ENCODE assay signal across 8 mouse cellular contexts in genomic region chr3:65905281-65906169, GRCm38 (mm10). TPM values are rescaled to one million over a fixed set of nuclear protein-coding genes. Genes with fewer than 3 reads are reported as not detected.
A peak's percentile ranks its signal among the peaks of the same experiment; 100 is the strongest.
DNase-seq lines count a peak whose midpoint lies in the region; ATAC-seq lines count a peak whose summit lies in the region.

No protein-coding gene starts in this region.

- DNase-seq in left cerebral cortex, postnatal 14 days (ENCODE audit: low spot score in 2 of 2): peak; percentile 31 to 39
- no peak for DNase-seq in left cerebral cortex, adult 11 months (ENCODE audit: low spot score)
- DNase-seq in heart, postnatal 10 days: peak; percentile 47 to 51
- no peak for DNase-seq in thymus, postnatal 14 days
- no peak for DNase-seq in adrenal gland, adult 18-20 months (ENCODE audit: low spot score in 2 of 2)

- ATAC-seq in embryonic facial prominence, embryonic 12.5 days (ENCODE audit: insufficient number of reproducible peaks, insufficient read depth, low FRiP score, low TSS enrichment): peak; percentile 38; the same call in 1 of the 2 replicates
- 0 out of 2 replicates have a peak, but pooled peaks have one; percentile 24 for ATAC-seq in midbrain, embryonic 13.5 days
- no peak for ATAC-seq in erythroid progenitor cell, adult 5-6 weeks (replicated peaks; ENCODE audit: low FRiP score, poor library complexity, severe bottlenecking)

- H3K27ac ChIP-seq in embryonic facial prominence, embryonic 12.5 days: peak overlapping the region; percentile 30; the same call in 1 of the 2 replicates
- H3K27ac ChIP-seq in midbrain, embryonic 13.5 days: no peak overlapping the region

- no peaks in the 10 kb centered on the region for H3K27me3 ChIP-seq in embryonic facial prominence, embryonic 12.5 days
- H3K27me3 ChIP-seq in midbrain, embryonic 13.5 days: no peaks in the 10 kb centered on the region

- no peaks in the 10 kb centered on the region for H3K9me3 ChIP-seq in embryonic facial prominence, embryonic 12.5 days
- no peaks in the 10 kb centered on the region for H3K9me3 ChIP-seq in midbrain, embryonic 13.5 days

- peaks cover 15% of the 10 kb centered on the region for H3K4me1 ChIP-seq in embryonic facial prominence, embryonic 12.5 days
- H3K4me1 ChIP-seq in midbrain, embryonic 13.5 days (replicated peaks): no peaks in the 10 kb centered on the region

- H3K36me3 ChIP-seq in embryonic facial prominence, embryonic 12.5 days: no peaks in the 10 kb centered on the region
- H3K36me3 ChIP-seq in midbrain, embryonic 13.5 days: no peaks in the 10 kb centered on the region

- 25% methylated on average over 7 of the region's 7 CpGs for WGBS in embryonic facial prominence, embryonic 12.5 days
- WGBS in midbrain, embryonic 13.5 days: 41% methylated on average over 7 of the region's 7 CpGs

- H3K4me2 ChIP-seq in embryonic facial prominence, embryonic 12.5 days (replicated peaks): no peak overlapping the region
- H3K4me2 ChIP-seq in midbrain, embryonic 13.5 days (replicated peaks): no peak overlapping the region

- intact Hi-C loops in left cerebral cortex, postnatal 14 days (cut with DNase I): no loop called here
- intact Hi-C loops in heart, postnatal 10 days (cut with DNase I): no loop called here

- no peak overlapping the region for H3K9ac ChIP-seq in embryonic facial prominence, embryonic 12.5 days
- H3K9ac ChIP-seq in midbrain, embryonic 13.5 days (replicated peaks): no peak overlapping the region

- H3K4me3 ChIP-seq in embryonic facial prominence, embryonic 12.5 days: no peak overlapping the region
- H3K4me3 ChIP-seq in midbrain, embryonic 13.5 days (replicated peaks): no peak overlapping the region

RNA-seq across cellular contexts. Expression of gene Ccnl1, which starts 52.5 kb away (rescaled TPM):
- 10 to 100 TPM; 45.7 to 50.8 TPM for total RNA-seq in left cerebral cortex, postnatal 14 days (2021)
- 128 and 129 TPM in 2 replicates for polyA plus RNA-seq in embryonic facial prominence, embryonic 12.5 days (2016; fragmentation: Nextera tagmentation; extraction: Ambion mirVana)
- 10 to 100 TPM; 33.7 to 35.8 TPM for total RNA-seq in heart, postnatal 10 days (2021)
- 87.8 and 94.2 TPM in 2 replicates for polyA plus RNA-seq in midbrain, embryonic 13.5 days (2015; fragmentation: Nextera tagmentation; extraction: Ambion mirVana)
- 158 and 173 TPM in 2 replicates for total RNA-seq in erythroid progenitor cell, adult 5-6 weeks (2015; ENCODE audit: low replicate concordance)
- total RNA-seq in erythroid progenitor cell, adult 5-6 weeks (2017; ENCODE audit: low replicate concordance): 199 and 276 TPM in 2 replicates
- total RNA-seq in adrenal gland, adult 18-20 months (2021): 100 to 1,000 TPM in 1 of 2 experiments, 10 to 100 TPM in 1; 89.0 to 102 TPM

Comparison
In these comparisons a context has a peak if more than half of its experiments do, and no peak if none do; other contexts are left out.
1. DNase-seq: peak in left cerebral cortex, postnatal 14 days (2 of 2) and heart, postnatal 10 days (2 of 2); none in left cerebral cortex, adult 11 months (single experiment), thymus, postnatal 14 days (single experiment) and adrenal gland, adult 18-20 months (0 of 2).